Mouse (Mus musculus) liver, postnatal 0 days (tissue): ENCODE results near the gene Mpped1.

Experiments
- CTCF ChIP-seq: sonication (generic); IDR thresholded peaks from 2 replicates; pipeline ENCODE4 v1.5.1; 2016; ENCODE audit warnings: antibody characterized with exemption, low read depth
- EP300 ChIP-seq: IDR thresholded peaks from 2 replicates; pipeline ENCODE4 v1.6.1; 2016; ENCODE audit warnings: antibody characterized with exemption, low read depth, mild to moderate bottlenecking

DNA sequence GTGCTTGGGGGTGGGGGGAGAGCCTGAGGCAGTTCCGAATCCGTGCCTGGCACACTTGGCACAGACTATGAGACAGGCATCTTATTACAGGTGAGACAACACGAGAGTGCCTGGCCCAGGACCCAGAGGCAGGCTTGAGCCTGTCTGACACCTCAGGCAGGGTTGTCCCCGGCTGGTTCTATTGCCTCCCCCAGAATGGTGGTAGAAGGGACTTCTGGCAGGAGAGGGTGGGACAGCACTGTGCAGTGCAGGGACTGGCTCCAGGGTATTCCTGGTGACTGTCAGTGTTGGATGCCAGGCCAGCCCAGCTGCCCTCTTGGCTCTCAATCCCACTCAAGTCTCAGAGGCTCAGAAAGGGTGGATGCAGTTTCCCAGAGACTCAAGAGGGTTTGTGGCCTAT lies 4.3 kb upstream of the Mpped1 start:
- TF ChIP-seq CTCF (no peak), EP300 (no peak)
